Mouse (Mus musculus) ES-E14 (cell line): ENCODE data around the gene Tuba1a.

Experiments
- HCFC1 ChIP-seq: IDR thresholded peaks from 2 replicates; pipeline ENCODE4 v1.6.1; 2012; ENCODE audit warnings: low read length, inconsistent platforms, borderline replicate concordance; ENCODE audit not compliant: insufficient read depth
- ZC3H11A ChIP-seq: IDR thresholded peaks from 2 replicates; pipeline ENCODE4 v1.6.1; 2012; ENCODE audit warnings: low read depth, mild to moderate bottlenecking, inconsistent platforms, low read length, borderline replicate concordance

DNA sequence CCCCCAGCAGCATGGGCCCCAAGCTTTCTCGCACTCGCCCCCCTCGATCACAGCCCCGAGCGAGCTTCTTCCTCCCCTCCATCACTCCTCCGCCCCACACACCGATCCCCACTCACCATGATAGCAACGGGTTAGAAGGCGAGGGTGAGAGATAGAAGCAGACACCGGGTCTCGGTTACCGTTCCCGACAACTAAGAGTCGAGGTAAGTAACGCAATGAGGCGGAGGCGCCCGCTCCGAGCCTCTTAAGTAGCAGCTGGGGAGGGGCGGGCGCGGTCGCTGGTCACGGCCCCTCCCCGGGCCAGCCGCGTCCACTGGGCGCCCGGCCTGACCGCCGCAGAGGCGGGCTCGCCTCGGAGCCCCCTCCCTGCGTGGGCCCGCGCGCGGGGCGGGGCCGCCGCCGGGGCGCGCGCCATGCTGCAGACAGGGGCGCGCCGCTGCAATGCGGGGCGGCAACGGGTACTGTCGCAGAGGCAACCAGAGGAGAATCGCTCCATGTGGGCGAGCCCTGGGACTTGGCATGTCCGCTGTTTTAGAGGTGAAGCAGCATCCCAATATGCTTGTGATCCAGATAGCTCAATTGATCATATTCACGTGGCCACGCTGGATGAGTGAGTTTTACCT is 19.2 kb downstream of the Tuba1a start, which contains the start of gene Tuba1b:
- TF ChIP-seq HCFC1 (no peak), ZC3H11A (no peak)
